Mouse (Mus musculus) liver, embryonic 14.5 days (tissue): ENCODE data around the gene Ust.

ENCODE experiments used
- CTCF ChIP-seq: IDR thresholded peaks from 2 replicates; pipeline ENCODE4 v1.5.1; 2016; ENCODE audit warnings: antibody characterized with exemption, low read depth, control low read depth
- EP300 ChIP-seq: IDR thresholded peaks from 2 replicates; pipeline ENCODE4 v1.6.1; 2016; ENCODE audit warnings: antibody characterized with exemption, low read depth

DNA sequence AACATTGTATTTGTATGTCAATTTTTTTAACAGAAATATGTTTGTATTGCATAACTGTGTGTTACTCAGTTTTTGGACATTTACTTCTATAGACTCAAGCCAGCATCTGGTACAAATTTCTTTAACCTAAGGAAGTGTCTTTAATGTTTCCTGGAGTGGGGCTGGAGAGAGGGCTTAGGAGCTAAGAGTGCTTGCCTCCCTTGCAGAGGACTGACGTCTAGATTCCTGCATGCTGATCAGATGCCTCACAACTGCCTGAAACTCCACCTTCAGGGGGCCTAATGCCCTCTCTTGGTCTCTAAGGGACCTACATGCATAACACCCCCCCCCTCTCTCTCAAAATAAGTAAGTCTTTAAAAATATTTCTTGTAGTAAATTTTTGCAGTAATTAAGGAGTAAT is 22.9 kb upstream of the Ust start:
- TF ChIP-seq CTCF (no peak), EP300 (no peak)
